Mouse (Mus musculus) CH12.LX (cell line): ENCODE data around the gene Rimkla. TPM values are rescaled to one million over a fixed set of nuclear protein-coding genes. Genes with fewer than 3 reads are reported as not detected.

ENCODE experiments used
- DNase-seq: peaks from one replicate; pipeline ENCODE4 v3.0.0-alpha.2; 2013; ENCODE audit errors: extremely low read depth
- H3K27ac ChIP-seq: 2 replicates; pipeline ENCODE4 v1.5.1; 2012; ENCODE audit warnings: low read depth, mild to moderate bottlenecking, control low read depth, moderate library complexity; ENCODE audit not compliant: insufficient read depth
- H3K27me3 ChIP-seq: replicated peaks from 2 replicates; pipeline ENCODE3; 2012; ENCODE audit warnings: inconsistent platforms
- H3K36me3 ChIP-seq, 2 experiments: replicated peaks in 1 of 2; 2 replicates each; pipeline versions ENCODE3 to v1.6.1; 2012; ENCODE audit warnings: inconsistent platforms in 1 of 2, low read length in 1 of 2, mild to moderate bottlenecking in 1 of 2, mixed read lengths in 1 of 2, moderate library complexity in 1 of 2; ENCODE audit not compliant: control insufficient read depth in 1 of 2, insufficient read depth in 1 of 2
- H3K4me1 ChIP-seq, 2 experiments: 2 replicates each; pipeline ENCODE4 v1.6.1; 2012; ENCODE audit warnings: inconsistent platforms in 1 of 2, moderate library complexity in 1 of 2; ENCODE audit not compliant: insufficient read depth in 2 of 2, control insufficient read depth in 1 of 2
- H3K4me2 ChIP-seq: 2 replicates; pipeline ENCODE4 v1.6.1; 2012; ENCODE audit warnings: low read depth, mild to moderate bottlenecking, control low read depth; ENCODE audit not compliant: poor library complexity, insufficient read depth, severe bottlenecking
- H3K4me3 ChIP-seq, 3 experiments: fragments of 150-350 bp in 1 of 3; sonication (generic) in 1 of 3; replicated peaks in 1 of 3; 2 replicates each; pipeline versions ENCODE3 to v1.5.1; 2011 to 2012; ENCODE audit warnings: low read depth in 2 of 3, low read length in 2 of 3, mild to moderate bottlenecking in 2 of 3, moderate library complexity in 2 of 3, control low read depth in 1 of 3, improper control_type of control experiment in 1 of 3, inconsistent platforms in 1 of 3, mixed read lengths in 1 of 3; ENCODE audit not compliant: poor library complexity in 1 of 3
- H3K79me2 ChIP-seq: replicated peaks from 2 replicates; pipeline ENCODE4 v1.6.1; 2012; ENCODE audit warnings: mild to moderate bottlenecking, moderate library complexity; ENCODE audit not compliant: control insufficient read depth, poor library complexity, insufficient read depth, severe bottlenecking; ENCODE audit errors: extremely low read depth
- H3K9ac ChIP-seq: 2 replicates; pipeline ENCODE4 v1.6.1; 2012; ENCODE audit warnings: low read depth, mild to moderate bottlenecking, control low read depth, moderate library complexity; ENCODE audit not compliant: insufficient read depth
- H3K9me3 ChIP-seq: replicated peaks from 2 replicates; pipeline ENCODE3; 2012; ENCODE audit warnings: low read length, inconsistent platforms, mixed read lengths
- BHLHE40 ChIP-seq: IDR thresholded peaks from 2 replicates; pipeline ENCODE4 v1.6.1; 2011; ENCODE audit warnings: mild to moderate bottlenecking, low read depth, low read length, improper control_type of control experiment
- CHD1 ChIP-seq: IDR thresholded peaks from 2 replicates; pipeline ENCODE4 v1.6.1; 2012; ENCODE audit warnings: low read depth, low read length, improper control_type of control experiment, inconsistent platforms
- CHD2 ChIP-seq: IDR thresholded peaks from 2 replicates; pipeline ENCODE4 v1.6.1; 2011; ENCODE audit warnings: low read length, improper control_type of control experiment
- CTCF ChIP-seq, 2 experiments: IDR thresholded peaks in 1 of 2; conservative IDR thresholded peaks in 1 of 2; 2 replicates each; pipeline ENCODE4 v1.5.1; 2011 to 2012; ENCODE audit warnings: low read depth in 2 of 2, low read length in 2 of 2, improper control_type of control experiment in 1 of 2, inconsistent platforms in 1 of 2, mild to moderate bottlenecking in 1 of 2, moderate library complexity in 1 of 2
- E2F4 ChIP-seq: IDR thresholded peaks from 2 replicates; pipeline ENCODE4 v1.6.1; 2011; ENCODE audit warnings: low read depth, low read length, improper control_type of control experiment; ENCODE audit not compliant: insufficient replicate concordance
- EP300 ChIP-seq: IDR thresholded peaks from 2 replicates; pipeline ENCODE4 v1.6.1; 2011; ENCODE audit warnings: low read length, improper control_type of control experiment
- HCFC1 ChIP-seq: IDR thresholded peaks from 2 replicates; pipeline ENCODE4 v1.6.1; 2012; ENCODE audit warnings: low read depth, mild to moderate bottlenecking, inconsistent platforms, low read length, improper control_type of control experiment
- IRF4 ChIP-seq: IDR thresholded peaks from 2 replicates; pipeline ENCODE4 v1.6.1; 2014; ENCODE audit warnings: low read depth, mild to moderate bottlenecking, inconsistent platforms, low read length, improper control_type of control experiment
- JUN ChIP-seq: IDR thresholded peaks from 2 replicates; pipeline ENCODE4 v1.6.1; 2011; ENCODE audit warnings: low read depth, mild to moderate bottlenecking, low read length, improper control_type of control experiment, moderate library complexity; ENCODE audit not compliant: insufficient read depth
- JUND ChIP-seq: conservative IDR thresholded peaks from 2 replicates; pipeline ENCODE4 v1.6.1; 2011; ENCODE audit warnings: low read depth, low read length, improper control_type of control experiment
- KAT2A ChIP-seq: IDR thresholded peaks from 2 replicates; pipeline ENCODE4 v1.6.1; 2012; ENCODE audit warnings: low read length, improper control_type of control experiment, inconsistent platforms; ENCODE audit not compliant: insufficient replicate concordance
- MEF2A ChIP-seq: IDR thresholded peaks from 2 replicates; pipeline ENCODE4 v1.6.1; 2014; ENCODE audit warnings: low read depth, mild to moderate bottlenecking, inconsistent platforms, low read length, improper control_type of control experiment, borderline replicate concordance
- MYC ChIP-seq: IDR thresholded peaks from 2 replicates; pipeline ENCODE4 v1.6.1; 2011; ENCODE audit warnings: low read depth, mild to moderate bottlenecking, improper control_type of control experiment, low read length
- NELFE ChIP-seq: IDR thresholded peaks from 2 replicates; pipeline ENCODE4 v1.6.1; 2011; ENCODE audit warnings: low read depth, low read length, improper control_type of control experiment
- NRF1 ChIP-seq: IDR thresholded peaks from 2 replicates; pipeline ENCODE4 v1.6.1; 2014; ENCODE audit warnings: low read depth, mild to moderate bottlenecking, inconsistent platforms, low read length, improper control_type of control experiment, moderate library complexity
- PAX5 ChIP-seq: IDR thresholded peaks from 2 replicates; pipeline ENCODE4 v1.6.1; 2012; ENCODE audit warnings: low read length, inconsistent platforms, mixed read lengths
- POLR2A ChIP-seq: IDR thresholded peaks from 2 replicates; pipeline ENCODE4 v1.6.1; 2011; ENCODE audit warnings: low read depth, mild to moderate bottlenecking, improper control_type of control experiment, low read length
- POLR2AphosphoS2 ChIP-seq: IDR thresholded peaks from 2 replicates; pipeline ENCODE4 v1.6.1; 2011; ENCODE audit warnings: low read depth, low read length, improper control_type of control experiment
- RAD21 ChIP-seq: IDR thresholded peaks from 2 replicates; pipeline ENCODE4 v1.6.1; 2011; ENCODE audit warnings: low read depth, mild to moderate bottlenecking, low read length, improper control_type of control experiment, moderate library complexity
- SMC3 ChIP-seq: IDR thresholded peaks from 2 replicates; pipeline ENCODE4 v1.6.1; 2011; ENCODE audit warnings: low read depth, low read length, improper control_type of control experiment
- TBP ChIP-seq: conservative IDR thresholded peaks from 2 replicates; pipeline ENCODE4 v1.6.1; 2011; ENCODE audit warnings: low read depth, low read length, improper control_type of control experiment
- UBTF ChIP-seq: IDR thresholded peaks from 2 replicates; pipeline ENCODE4 v1.6.1; 2012; ENCODE audit warnings: low read depth, mild to moderate bottlenecking, inconsistent platforms, low read length, improper control_type of control experiment, moderate library complexity
- USF1 ChIP-seq: IDR thresholded peaks from 2 replicates; pipeline ENCODE4 v1.6.1; 2014; ENCODE audit warnings: low read depth, mild to moderate bottlenecking, inconsistent platforms, low read length, improper control_type of control experiment
- ZC3H11A ChIP-seq: IDR thresholded peaks from 2 replicates; pipeline ENCODE4 v1.6.1; 2012; ENCODE audit warnings: low read depth, mild to moderate bottlenecking, inconsistent platforms, low read length, improper control_type of control experiment
- ZKSCAN1 ChIP-seq: IDR thresholded peaks from 2 replicates; pipeline ENCODE4 v1.6.1; 2012; ENCODE audit warnings: low read depth, inconsistent platforms, low read length, improper control_type of control experiment, borderline replicate concordance
- ZMIZ1 ChIP-seq: IDR thresholded peaks from 2 replicates; pipeline ENCODE4 v1.6.1; 2012; ENCODE audit warnings: low read depth, mild to moderate bottlenecking, inconsistent platforms, low read length, improper control_type of control experiment
- ZNF384 ChIP-seq: IDR thresholded peaks from 2 replicates; pipeline ENCODE4 v1.6.1; 2012; ENCODE audit warnings: low read depth, low read length, improper control_type of control experiment, inconsistent platforms
- dilution Hi-C: fragments of 300-500 bp; cut with MboI; formaldehyde crosslinking; loops from 2 replicates; pipeline ENCODE4 v1.14.3; 2020; ENCODE audit warnings: low sequenced_read_pairs; ENCODE audit not compliant: extremely low pct_unique_long_range_greater_than_20kb, extremely low pct_ligation_motif_present
- in situ Hi-C: fragments of 300-500 bp; cut with MboI; formaldehyde crosslinking; loops from 3 replicates; pipeline ENCODE4 v1.14.3; 2019; ENCODE audit warnings: low sequenced_read_pairs, low pct_ligation_motif_present, low pct_unique_long_range_greater_than_20kb, mixed read lengths
- polyA plus RNA-seq: library from polyadenylated mRNA; unstranded; fragments of >175 nt; gene quantifications from 2 replicates; pipeline ENCODE4 v1.2.1, GENCODE M21; 2012; ENCODE audit warnings: low read depth; ENCODE audit not compliant: insufficient read length
- total RNA-seq, 2 experiments: library from RNA; depleted of rRNA; stranded (reverse); fragments of 300-350 nt in 1 of 2; fragments of >200 nt in 1 of 2; gene quantifications; 2 replicates each; pipeline ENCODE4 v1.2.3; 2012 to 2014

Gene Rimkla
- total and polyA plus RNA-seq, 3 experiments: 0.48 to 0.84 (median 0.59) TPM

DNA sequence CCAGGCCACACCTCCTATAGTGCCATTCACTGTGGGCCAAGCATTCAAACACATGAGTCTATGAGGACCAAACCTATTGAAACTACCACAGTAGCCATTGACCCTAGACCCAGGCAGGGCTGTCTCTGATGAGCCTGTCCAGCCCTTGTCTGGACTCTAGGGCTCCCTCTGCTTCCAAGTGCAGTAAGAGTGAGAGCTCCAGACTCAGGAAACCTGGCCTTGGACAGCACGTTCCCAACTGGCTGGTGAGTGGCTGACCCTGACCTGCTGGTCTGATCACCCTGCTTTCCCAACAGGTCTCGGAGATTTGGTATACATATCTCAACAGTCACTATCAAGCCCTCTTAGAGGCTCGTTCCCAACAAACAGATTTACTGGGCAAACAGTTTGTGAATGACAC is 44.6 kb downstream of the Rimkla start:
- in situ Hi-C loops (no loop called here), dilution Hi-C loops (no loop called here)
- Histone ChIP-seq H3K4me3 (no peak overlapping the region), H3K9me3 (no peaks in the 10 kb centered on the region), H3K27me3 (no peaks in the 10 kb centered on the region), H3K4me1 (peaks cover 0 to 23% of the 10 kb centered on the region in 2 experiments; a peak in 3 of 4 replicates), H3K27ac (no peak overlapping the region), H3K36me3 (peaks cover 0 to 2% of the 10 kb centered on the region in 2 experiments), H3K4me2 (no peak overlapping the region), H3K79me2 (no peaks in the 10 kb centered on the region), H3K9ac (no peak overlapping the region)
- no peak for TF ChIP-seq SMC3
- TF ChIP-seq HCFC1: no peak
- TF ChIP-seq KAT2A: no peak
- no peak for TF ChIP-seq CHD2
- no peak for DNase-seq

- no peak overlapping the region for H3K27ac ChIP-seq
- H3K4me1 ChIP-seq: peaks cover 4 to 26% of the 10 kb centered on the region in 2 experiments
- H3K9ac ChIP-seq: no peak overlapping the region
- TF ChIP-seq NELFE: no peak
- peaks cover 0 to 2% of the 10 kb centered on the region in 2 experiments for H3K36me3 ChIP-seq
- no peaks in the 10 kb centered on the region for H3K79me2 ChIP-seq
- in situ Hi-C loops: no loop called here
- no peak overlapping the region for H3K4me3 ChIP-seq
- H3K9me3 ChIP-seq: no peaks in the 10 kb centered on the region
- no peak for DNase-seq
- no peaks in the 10 kb centered on the region for H3K27me3 ChIP-seq
- no peak overlapping the region for H3K4me2 ChIP-seq
- dilution Hi-C loops: no loop called here
These were observed 45.2 kb downstream of the Rimkla start for GRCm38 (mm10) chr4:119447261-119447660.

GRCm38 (mm10) chr4:119442539-119442938 is 49.9 kb downstream of the Rimkla start:
- in situ Hi-C loops (no loop called here), dilution Hi-C loops (no loop called here)
- H3K36me3 ChIP-seq: peaks cover 3 to 19% of the 10 kb centered on the region in 2 experiments
- peaks cover 12% of the 10 kb centered on the region for H3K9me3 ChIP-seq
- H3K27me3 ChIP-seq: no peaks in the 10 kb centered on the region
- H3K4me3 ChIP-seq: peak overlapping the region; percentile 30 to 59 (median 50)
- H3K79me2 ChIP-seq: no peaks in the 10 kb centered on the region
- H3K4me2 ChIP-seq: peak overlapping the region; percentile 66
- DNase-seq: peak; percentile 68
- peaks cover 6 to 38% of the 10 kb centered on the region in 2 experiments for H3K4me1 ChIP-seq
- H3K27ac ChIP-seq: peak overlapping the region; percentile 95
- peak overlapping the region; percentile 22; the same call in 1 of the 2 replicates for H3K9ac ChIP-seq
- no peak for TF ChIP-seq NRF1
- no peak for TF ChIP-seq EP300
- TF ChIP-seq IRF4: no peak
- 0 out of 2 replicates have a peak, but pooled peaks have one; percentile 53 for TF ChIP-seq UBTF
- no peak for TF ChIP-seq PAX5
- no peak for TF ChIP-seq MYC
- TF ChIP-seq NELFE: no peak
- TF ChIP-seq TBP: no peak
- TF ChIP-seq MEF2A: no peak
- no peak for TF ChIP-seq SMC3
- no peak for TF ChIP-seq KAT2A
- TF ChIP-seq JUND: no peak
- TF ChIP-seq E2F4: no peak
- no peak for TF ChIP-seq CHD1
- TF ChIP-seq ZKSCAN1: no peak
- TF ChIP-seq ZC3H11A: no peak
- TF ChIP-seq POLR2AphosphoS2: no peak
- 0 out of 2 replicates have a peak, but pooled peaks have one; percentile 22 for TF ChIP-seq BHLHE40
- no peak for TF ChIP-seq ZNF384
- no peak for TF ChIP-seq POLR2A
- TF ChIP-seq HCFC1: no peak
- no peak for TF ChIP-seq CTCF (conservative IDR thresholded peaks at IDR 0.05 in 1 of 2, IDR thresholded peaks at IDR 0.05 in 1 of 2; ENCODE audit: low read depth in 2 of 2, low read length in 2 of 2)
- TF ChIP-seq RAD21: no peak
- TF ChIP-seq USF1: no peak
- TF ChIP-seq JUN: no peak
- TF ChIP-seq ZMIZ1: no peak
